Mouse (Mus musculus): Measurements from ENCODE around the gene Zfp119b. TPM values are rescaled to one million over a fixed set of nuclear protein-coding genes. Genes with fewer than 3 reads are reported as not detected.

Gene Zfp119b
- polyA plus RNA-seq, 1 experiment = 7.5 TPM

DNA sequence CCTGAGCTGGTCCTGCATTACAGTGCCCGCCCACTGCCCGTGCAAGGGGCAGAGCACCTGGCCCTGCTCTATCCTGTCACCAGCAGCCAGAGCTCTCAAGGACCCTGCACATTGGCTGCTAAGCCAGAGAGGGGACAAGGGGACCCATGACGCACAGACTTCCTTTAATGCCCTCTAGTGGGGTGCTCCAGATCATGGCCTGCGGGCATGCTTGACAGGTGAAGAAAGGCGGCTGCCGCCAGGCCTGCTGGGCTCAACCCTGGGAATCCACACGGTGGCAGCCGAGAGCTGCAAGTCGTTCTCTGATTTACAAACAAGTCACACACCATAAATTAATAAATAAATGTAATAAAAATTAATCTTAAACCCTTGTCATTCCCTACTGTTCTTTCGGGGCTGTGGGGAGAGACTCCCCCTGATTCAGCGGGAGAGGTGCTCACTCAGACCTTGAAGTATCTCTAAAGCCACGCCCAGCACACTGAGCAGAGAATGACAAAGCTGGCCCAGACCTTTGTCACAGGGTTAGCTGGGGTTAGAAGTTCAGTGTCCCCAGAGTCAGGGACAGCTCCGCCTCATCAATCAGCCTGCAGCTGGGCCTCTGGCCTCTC, 27.1 kb upstream of the Zfp119b start:
- H3K4me3 ChIP-seq (ENCODE audit: low read depth, low read length) = no peak overlapping the region
- H3K4me1 ChIP-seq (ENCODE audit: control insufficient read depth, insufficient read depth, low read length) = no peaks in the 10 kb centered on the region
- TF ChIP-seq POLR2A (IDR thresholded peaks at IDR 0.05; ENCODE audit: insufficient read depth, low read length) = no peak
- TF ChIP-seq CTCF (IDR thresholded peaks at IDR 0.05; ENCODE audit: low read depth, low read length) = peak; percentile 73
- H3K27ac ChIP-seq (ENCODE audit: insufficient read depth, low read length) = peak overlapping the region; percentile 42
- H3K9ac ChIP-seq (ENCODE audit: low read depth, poor library complexity, severe bottlenecking) = no peak overlapping the region
- no peaks in the 10 kb centered on the region for H3K36me3 ChIP-seq (ENCODE audit: control insufficient read depth, insufficient read depth, low read length, poor library complexity, severe bottlenecking)
- no peaks in the 10 kb centered on the region for H3K27me3 ChIP-seq (ENCODE audit: control insufficient read depth, insufficient read depth, low read length, poor library complexity, severe bottlenecking)
- no peaks in the 10 kb centered on the region for H3K9me3 ChIP-seq (replicated peaks; ENCODE audit: control insufficient read depth, insufficient read depth, low read length, poor library complexity, severe bottlenecking)

GRCm38 (mm10) chr17:55971453-55971852, 22.2 kb upstream of the Zfp119b start:
- Histone ChIP-seq H3K27me3 (ENCODE audit: control insufficient read depth, insufficient read depth, low read length, poor library complexity, severe bottlenecking) (no peaks in the 10 kb centered on the region), H3K9me3 (replicated peaks; ENCODE audit: control insufficient read depth, insufficient read depth, low read length, poor library complexity, severe bottlenecking) (no peaks in the 10 kb centered on the region), H3K9ac (ENCODE audit: low read depth, poor library complexity, severe bottlenecking) (no peak overlapping the region), H3K36me3 (ENCODE audit: control insufficient read depth, insufficient read depth, low read length, poor library complexity, severe bottlenecking) (no peaks in the 10 kb centered on the region), H3K4me1 (ENCODE audit: control insufficient read depth, insufficient read depth, low read length) (peaks cover 3% of the 10 kb centered on the region), H3K27ac (ENCODE audit: insufficient read depth, low read length) (no peak overlapping the region), H3K4me3 (ENCODE audit: low read depth, low read length) (no peak overlapping the region)
- TF ChIP-seq EP300 (IDR thresholded peaks at IDR 0.05; ENCODE audit: insufficient read depth, low read depth, low read length) = no peak
- no peak for TF ChIP-seq CTCF (IDR thresholded peaks at IDR 0.05; ENCODE audit: low read depth, low read length)
- no peak for TF ChIP-seq POLR2A (IDR thresholded peaks at IDR 0.05; ENCODE audit: insufficient read depth, low read length)

DNA sequence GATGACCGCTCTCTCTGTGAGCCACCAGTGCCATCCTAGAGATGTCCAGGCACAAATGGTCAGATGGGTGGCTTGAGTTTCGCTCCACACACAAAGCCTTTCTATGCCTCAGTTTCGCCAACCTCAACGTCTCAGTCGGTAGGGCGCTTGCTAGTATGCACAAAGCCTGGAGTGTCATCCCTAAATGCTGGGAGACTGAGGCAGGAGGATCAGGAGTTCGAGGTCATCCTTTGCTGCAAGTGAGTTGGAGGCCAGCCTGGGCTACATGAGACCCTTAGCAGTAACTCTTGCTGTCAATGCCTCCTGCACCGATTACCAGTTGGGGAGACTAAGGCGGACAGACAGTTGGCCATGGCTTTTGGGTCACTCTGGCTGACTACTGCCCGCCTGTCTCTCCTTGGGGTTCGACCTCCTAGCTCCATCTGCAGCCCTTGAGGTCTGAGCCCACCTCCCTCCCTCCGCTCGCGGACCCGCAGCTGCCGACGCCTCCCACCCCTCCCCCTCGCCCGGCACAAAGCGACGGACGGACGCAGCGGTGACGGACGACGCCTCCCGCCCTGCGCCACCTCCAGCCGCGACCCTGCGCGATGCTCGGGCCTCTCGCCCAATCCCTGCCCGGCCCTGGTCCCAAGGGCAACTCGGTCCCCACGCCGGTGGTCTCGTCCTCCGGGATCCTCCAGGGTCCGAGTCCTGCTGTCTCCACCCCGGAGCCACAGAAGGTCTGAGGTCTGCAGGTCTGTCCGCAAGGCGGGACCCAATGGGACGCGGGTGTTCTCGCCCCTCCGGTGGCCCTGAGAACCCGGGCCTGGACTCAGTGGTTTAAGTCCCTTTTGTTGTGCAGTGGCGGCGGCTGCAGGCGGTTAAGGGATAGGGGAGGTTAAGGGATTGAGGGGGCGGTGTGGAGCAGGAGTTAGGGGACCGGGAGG, 20.9 kb upstream of the Zfp119b start, which contains the start of gene Shd:
TSS of gene Shd (plus strand) at position 502 of the 926 bp plus-strand sequence.
- Histone ChIP-seq H3K9ac (ENCODE audit: low read depth, poor library complexity, severe bottlenecking) (peak within 1 kb of the TSS; percentile 73), H3K36me3 (ENCODE audit: control insufficient read depth, insufficient read depth, low read length, poor library complexity, severe bottlenecking) (no peaks in the 10 kb centered on the region), H3K27me3 (ENCODE audit: control insufficient read depth, insufficient read depth, low read length, poor library complexity, severe bottlenecking) (no peaks in the 10 kb centered on the region), H3K9me3 (replicated peaks; ENCODE audit: control insufficient read depth, insufficient read depth, low read length, poor library complexity, severe bottlenecking) (no peaks in the 10 kb centered on the region), H3K27ac (ENCODE audit: insufficient read depth, low read length) (no peak within 1 kb of the TSS), H3K4me3 (ENCODE audit: low read depth, low read length) (peak within 1 kb of the TSS; percentile 67), H3K4me1 (ENCODE audit: control insufficient read depth, insufficient read depth, low read length) (peaks cover 3% of the 10 kb centered on the region)
- TF ChIP-seq POLR2A (IDR thresholded peaks at IDR 0.05; ENCODE audit: insufficient read depth, low read length) (no peak), CTCF (IDR thresholded peaks at IDR 0.05; ENCODE audit: low read depth, low read length) (no peak), EP300 (IDR thresholded peaks at IDR 0.05; ENCODE audit: insufficient read depth, low read depth, low read length) (no peak)

DNA sequence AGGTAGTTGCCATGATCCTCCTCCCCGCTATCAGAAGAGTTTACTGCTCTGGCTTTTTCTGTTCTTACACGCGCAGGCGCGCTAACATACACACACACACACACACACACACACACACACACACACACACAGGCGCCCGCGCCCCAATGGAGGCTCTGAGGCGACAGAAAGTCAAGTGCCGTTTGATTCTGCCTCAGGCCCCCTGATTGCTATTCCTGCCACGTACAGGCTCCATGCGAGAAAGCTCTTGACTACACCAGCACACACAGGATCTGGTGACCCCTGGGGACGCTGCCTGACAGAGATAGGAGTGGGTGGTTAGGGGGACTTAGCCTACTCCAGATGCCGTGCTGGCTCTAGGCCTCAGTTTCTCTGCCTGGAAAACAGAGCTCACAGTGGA, 20.3 kb upstream of the Zfp119b start:
- H3K27me3 ChIP-seq (ENCODE audit: control insufficient read depth, insufficient read depth, low read length, poor library complexity, severe bottlenecking) = no peaks in the 10 kb centered on the region
- no peaks in the 10 kb centered on the region for H3K9me3 ChIP-seq (replicated peaks; ENCODE audit: control insufficient read depth, insufficient read depth, low read length, poor library complexity, severe bottlenecking)
- no peak overlapping the region for H3K4me3 ChIP-seq (ENCODE audit: low read depth, low read length)
- H3K4me1 ChIP-seq (ENCODE audit: control insufficient read depth, insufficient read depth, low read length) = peaks cover 3% of the 10 kb centered on the region
- H3K36me3 ChIP-seq (ENCODE audit: control insufficient read depth, insufficient read depth, low read length, poor library complexity, severe bottlenecking) = no peaks in the 10 kb centered on the region
- H3K27ac ChIP-seq (ENCODE audit: insufficient read depth, low read length) = no peak overlapping the region
- TF ChIP-seq POLR2A (IDR thresholded peaks at IDR 0.05; ENCODE audit: insufficient read depth, low read length) = no peak
- no peak for TF ChIP-seq EP300 (IDR thresholded peaks at IDR 0.05; ENCODE audit: insufficient read depth, low read depth, low read length)
- no peak for TF ChIP-seq CTCF (IDR thresholded peaks at IDR 0.05; ENCODE audit: low read depth, low read length)
- H3K9ac ChIP-seq (ENCODE audit: low read depth, poor library complexity, severe bottlenecking) = no peak overlapping the region

DNA sequence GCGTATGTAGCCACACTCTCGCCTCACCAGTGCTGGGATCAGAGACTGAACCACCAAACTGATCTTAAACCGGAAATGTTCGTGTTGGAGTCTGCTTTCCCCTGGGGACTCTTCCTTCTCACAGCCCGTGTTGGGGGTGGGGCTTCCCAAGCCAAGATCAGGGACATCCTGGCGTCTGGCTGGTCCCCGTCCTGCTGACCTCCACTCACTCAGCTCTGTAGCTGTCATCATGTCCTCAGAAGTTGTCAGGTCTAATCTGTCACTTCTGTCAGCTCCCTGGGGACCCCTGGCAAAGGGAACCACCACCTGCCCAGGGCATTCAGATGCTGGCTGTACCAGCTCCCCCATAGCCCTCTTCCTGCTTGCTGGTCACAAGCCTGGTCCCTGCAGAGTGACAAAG, 18.9 kb upstream of the Zfp119b start:
- TF ChIP-seq EP300 (IDR thresholded peaks at IDR 0.05; ENCODE audit: insufficient read depth, low read depth, low read length) = no peak
- TF ChIP-seq CTCF (IDR thresholded peaks at IDR 0.05; ENCODE audit: low read depth, low read length) = no peak
- TF ChIP-seq POLR2A (IDR thresholded peaks at IDR 0.05; ENCODE audit: insufficient read depth, low read length) = no peak
- Histone ChIP-seq H3K36me3 (ENCODE audit: control insufficient read depth, insufficient read depth, low read length, poor library complexity, severe bottlenecking) (no peaks in the 10 kb centered on the region), H3K27me3 (ENCODE audit: control insufficient read depth, insufficient read depth, low read length, poor library complexity, severe bottlenecking) (no peaks in the 10 kb centered on the region), H3K4me1 (ENCODE audit: control insufficient read depth, insufficient read depth, low read length) (peaks cover 3% of the 10 kb centered on the region), H3K9me3 (replicated peaks; ENCODE audit: control insufficient read depth, insufficient read depth, low read length, poor library complexity, severe bottlenecking) (no peaks in the 10 kb centered on the region), H3K27ac (ENCODE audit: insufficient read depth, low read length) (no peak overlapping the region), H3K4me3 (ENCODE audit: low read depth, low read length) (no peak overlapping the region), H3K9ac (ENCODE audit: low read depth, poor library complexity, severe bottlenecking) (no peak overlapping the region)

DNA sequence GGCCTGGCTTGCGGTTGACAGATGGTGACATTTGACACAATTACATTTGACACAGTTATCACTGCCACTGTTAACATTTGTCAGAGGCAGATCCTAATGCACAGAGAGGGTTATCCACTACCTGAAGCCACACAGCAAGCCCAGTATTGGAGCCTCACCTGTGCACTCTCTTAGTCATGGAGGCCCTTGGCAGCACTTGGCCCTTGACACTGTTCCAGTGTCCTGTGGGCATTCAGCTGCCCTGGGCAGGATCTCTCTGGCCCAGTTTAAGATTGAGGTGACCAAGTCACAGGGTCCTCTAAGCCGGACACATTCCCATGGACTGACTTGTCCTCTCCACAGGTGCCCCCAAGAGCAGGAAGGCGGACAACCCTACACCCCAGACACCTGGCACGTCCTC, 17.9 kb upstream of the Zfp119b start:
- no peak overlapping the region for H3K27ac ChIP-seq (ENCODE audit: insufficient read depth, low read length)
- H3K9me3 ChIP-seq (replicated peaks; ENCODE audit: control insufficient read depth, insufficient read depth, low read length, poor library complexity, severe bottlenecking) = no peaks in the 10 kb centered on the region
- peaks cover 3% of the 10 kb centered on the region for H3K4me1 ChIP-seq (ENCODE audit: control insufficient read depth, insufficient read depth, low read length)
- H3K36me3 ChIP-seq (ENCODE audit: control insufficient read depth, insufficient read depth, low read length, poor library complexity, severe bottlenecking) = no peaks in the 10 kb centered on the region
- H3K9ac ChIP-seq (ENCODE audit: low read depth, poor library complexity, severe bottlenecking) = no peak overlapping the region
- no peak overlapping the region for H3K4me3 ChIP-seq (ENCODE audit: low read depth, low read length)
- no peaks in the 10 kb centered on the region for H3K27me3 ChIP-seq (ENCODE audit: control insufficient read depth, insufficient read depth, low read length, poor library complexity, severe bottlenecking)
- no peak for TF ChIP-seq POLR2A (IDR thresholded peaks at IDR 0.05; ENCODE audit: insufficient read depth, low read length)
- TF ChIP-seq EP300 (IDR thresholded peaks at IDR 0.05; ENCODE audit: insufficient read depth, low read depth, low read length) = no peak
- TF ChIP-seq CTCF (IDR thresholded peaks at IDR 0.05; ENCODE audit: low read depth, low read length) = no peak
